ENCODE assay signal across 20 mouse cellular contexts in genomic region chr1:93764871-93765591, GRCm38 (mm10). TPM values are rescaled to one million over a fixed set of nuclear protein-coding genes. Genes with fewer than 3 reads are reported as not detected.
DNase-seq lines count a peak whose midpoint lies in the region; ATAC-seq lines count a peak whose summit lies in the region.
"Had no signal": no experiment of that assay in that cellular context is flagged by ENCODE, and none has a peak within 500 bp of the region (broad histone marks: within the 10 kb centered on the region; RNA-seq: fewer than 3 reads in every experiment).

No protein-coding gene starts in this region.

- ATAC-seq in frontal cortex, adult (ENCODE audit: low TSS enrichment) = peak; percentile 78
- ATAC-seq in megakaryocyte, adult 5-6 weeks (ENCODE audit: poor library complexity, severe bottlenecking) = peak; percentile 70
- ATAC-seq: activated CD4-positive, CD25-positive, alpha-beta regulatory T cell, adult 4 months; CD4-positive, CD25-positive, alpha-beta regulatory T cell, adult 4 months; forebrain, embryonic 14.5 days; hindbrain, embryonic 16.5 days; inflammation-experienced regulatory T-cells, adult 6 months; Patski had no signal

- no peak for DNase-seq in frontal cortex, postnatal 36 days (ENCODE audit: low spot score in 2 of 2)
- DNase-seq in right cerebral cortex, adult 18-20 months = peak; percentile 11
- no peak for DNase-seq in right cerebral cortex, postnatal 14 days
- DNase-seq in spleen, postnatal 10 days (ENCODE audit: low spot score in 2 of 2) = no peak
- DNase-seq in spleen, postnatal 4 days (ENCODE audit: low spot score in 2 of 2) = no peak
- DNase-seq: adrenal gland, adult 2 months; adrenal gland, postnatal 36 days; B cell, adult 2 months; cerebellum, adult 11-12 months; cerebellum, adult 9-10 months; cerebellum, postnatal 25 days; gastrocnemius, postnatal 14 days had no signal

RNA-seq across cellular contexts. Expression of gene Thap4, which starts 10.4 kb away (rescaled TPM):
- total RNA-seq in megakaryocyte, adult 5-6 weeks (2015) = 19.5 and 25.3 TPM in 2 replicates
- total RNA-seq in megakaryocyte, adult 5-6 weeks (2017) = 11.5 and 14.0 TPM in 2 replicates

RNA-seq across cellular contexts. Expression of gene Atg4b, which starts 13.7 kb away (rescaled TPM):
- total RNA-seq in megakaryocyte, adult 5-6 weeks (2015) = 16.6 and 19.9 TPM in 2 replicates
- total RNA-seq in megakaryocyte, adult 5-6 weeks (2017) = 34.5 and 36.5 TPM in 2 replicates

RNA-seq across cellular contexts. Expression of gene Dtymk, which starts 36.7 kb away (rescaled TPM):
- 89.6 and 94.6 TPM in 2 replicates for total RNA-seq in megakaryocyte, adult 5-6 weeks (2015)
- total RNA-seq in megakaryocyte, adult 5-6 weeks (2017) = 78.7 and 94.6 TPM in 2 replicates

RNA-seq across cellular contexts. Expression of gene Ing5, which starts 38.7 kb away (rescaled TPM):
- 8.3 and 11.1 TPM in 2 replicates for total RNA-seq in megakaryocyte, adult 5-6 weeks (2015)
- 22.1 and 26.3 TPM in 2 replicates for total RNA-seq in megakaryocyte, adult 5-6 weeks (2017)

RNA-seq across cellular contexts. Expression of gene D2hgdh, which starts 59.7 kb away (rescaled TPM):
- 10.8 and 12.4 TPM in 2 replicates for total RNA-seq in megakaryocyte, adult 5-6 weeks (2015)
- 13.2 and 15.2 TPM in 2 replicates for total RNA-seq in megakaryocyte, adult 5-6 weeks (2017)
